Mouse (Mus musculus): ENCODE data around the gene Slc38a6.

Slc38a6 gene

GRCm38 (mm10) chr12:73324180-73324586, 37.6 kb downstream of the Slc38a6 start:
- no peak for DNase-seq (ENCODE audit: low spot score)

- DNase-seq (ENCODE audit: low spot score): no peak
Observed at GRCm38 (mm10) chr12:73324742-73325141, 38.2 kb downstream of the Slc38a6 start.

- no peak for DNase-seq (ENCODE audit: low spot score)
Observed at GRCm38 (mm10) chr12:73325181-73325580, 38.6 kb downstream of the Slc38a6 start.

GRCm38 (mm10) chr12:73325617-73326016, 39.0 kb downstream of the Slc38a6 start:
- no peak for DNase-seq (ENCODE audit: low spot score)

GRCm38 (mm10) chr12:73327381-73327780, 40.8 kb downstream of the Slc38a6 start:
- no peak for DNase-seq (ENCODE audit: low spot score)

GRCm38 (mm10) chr12:73328448-73329167, 42.0 kb downstream of the Slc38a6 start:
- DNase-seq (ENCODE audit: low spot score): no peak

- no peak for DNase-seq (ENCODE audit: low spot score)
Observed at GRCm38 (mm10) chr12:73330236-73330635, 43.7 kb downstream of the Slc38a6 start.

GRCm38 (mm10) chr12:73332701-73333100, 46.1 kb downstream of the Slc38a6 start:
- no peak for DNase-seq (ENCODE audit: low spot score)

- no peak for DNase-seq (ENCODE audit: low spot score)
Observed at GRCm38 (mm10) chr12:73334051-73334551, 47.5 kb downstream of the Slc38a6 start.

- DNase-seq (ENCODE audit: low spot score): no peak
Observed at GRCm38 (mm10) chr12:73337127-73337526, 50.5 kb downstream of the Slc38a6 start.

GRCm38 (mm10) chr12:73340642-73341293, 54.2 kb downstream of the Slc38a6 start:
- no peak for DNase-seq (ENCODE audit: low spot score)

GRCm38 (mm10) chr12:73341703-73342663, 55.4 kb downstream of the Slc38a6 start:
- no peak for DNase-seq (ENCODE audit: low spot score)

- DNase-seq (ENCODE audit: low spot score): no peak
Observed at GRCm38 (mm10) chr12:73344300-73344699, 57.7 kb downstream of the Slc38a6 start.

- no peak for DNase-seq (ENCODE audit: low spot score)
Observed at GRCm38 (mm10) chr12:73345157-73345556, 58.6 kb downstream of the Slc38a6 start.

- DNase-seq (ENCODE audit: low spot score): no peak
Observed at GRCm38 (mm10) chr12:73347202-73347601, 60.6 kb downstream of the Slc38a6 start.

- DNase-seq (ENCODE audit: low spot score): no peak
Observed at GRCm38 (mm10) chr12:73350466-73350865, 63.9 kb downstream of the Slc38a6 start.

GRCm38 (mm10) chr12:73350982-73351381, 64.4 kb downstream of the Slc38a6 start:
- DNase-seq (ENCODE audit: low spot score): no peak

- no peak for DNase-seq (ENCODE audit: low spot score)
Observed at GRCm38 (mm10) chr12:73351746-73352145, 65.2 kb downstream of the Slc38a6 start.

GRCm38 (mm10) chr12:73353362-73353761, 66.8 kb downstream of the Slc38a6 start:
- no peak for DNase-seq (ENCODE audit: low spot score)

- DNase-seq (ENCODE audit: low spot score): no peak
Observed at GRCm38 (mm10) chr12:73354521-73354920, 67.9 kb downstream of the Slc38a6 start.

- DNase-seq (ENCODE audit: low spot score): no peak
Observed at GRCm38 (mm10) chr12:73355084-73355775, 68.7 kb downstream of the Slc38a6 start.

- no peak for DNase-seq (ENCODE audit: low spot score)
Observed at GRCm38 (mm10) chr12:73356696-73357095, 70.1 kb downstream of the Slc38a6 start.

Data from layer of hippocampus, adult 9-10 months (tissue).